Mouse (Mus musculus): ENCODE results near the gene Msh5.

DNA sequence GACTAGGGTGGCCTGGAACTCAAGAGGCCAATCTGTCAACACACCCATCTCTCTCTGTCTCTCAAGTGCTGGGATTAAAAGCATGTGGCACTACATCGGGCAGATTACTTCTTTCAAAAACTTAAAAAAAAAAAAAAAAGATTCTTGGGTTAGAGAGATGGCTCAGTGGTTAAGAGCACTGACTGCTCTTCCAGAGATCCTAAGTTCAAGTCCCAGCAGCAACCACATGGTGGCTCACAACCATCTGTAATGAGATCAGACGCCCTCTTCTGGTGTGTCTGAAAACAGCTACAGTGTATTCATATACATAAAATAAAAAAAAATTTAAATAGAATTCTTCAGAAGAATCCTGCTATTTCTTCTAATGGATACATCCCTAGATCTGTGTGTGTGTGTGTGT, 41.6 kb upstream of the Msh5 start:
- TF ChIP-seq CTCF (IDR thresholded peaks at IDR 0.05; ENCODE audit: insufficient read depth, low read length), result no peak
- TF ChIP-seq POLR2A (IDR thresholded peaks at IDR 0.05; ENCODE audit: borderline replicate concordance, extremely low read depth, low read depth, low read length), result no peak
